In the genomic region with DNA sequence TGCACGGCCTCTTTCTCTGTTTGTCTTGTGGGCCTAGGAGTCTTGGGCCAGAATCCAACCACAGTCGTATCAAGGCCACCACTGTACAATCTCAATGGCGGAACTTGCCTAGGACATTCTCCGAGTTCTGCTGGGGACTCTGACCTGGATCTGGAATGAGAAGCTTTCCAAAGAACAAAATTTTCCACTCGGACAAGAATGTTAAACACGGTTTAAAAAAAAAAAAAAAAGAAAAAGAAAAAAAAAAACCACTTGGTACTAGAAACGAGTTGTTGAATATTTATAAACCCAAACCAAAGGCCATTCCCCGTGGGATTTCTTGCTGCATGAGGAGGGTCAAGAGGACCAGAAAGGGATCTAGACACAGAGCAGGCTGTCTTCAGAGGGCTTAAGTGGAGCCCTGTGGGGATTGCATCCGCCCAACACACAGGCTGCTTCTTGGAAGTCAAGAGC, we compare ENCODE assay signal across 12 mouse cellular contexts. TPM values are rescaled to one million over a fixed set of nuclear protein-coding genes. Genes with fewer than 3 reads are reported as not detected.
A peak's percentile ranks its signal among the peaks of the same experiment; 100 is the strongest.
DNase-seq lines count a peak whose midpoint lies in the region; ATAC-seq lines count a peak whose summit lies in the region.
"Had no signal": no experiment of that assay in that cellular context is flagged by ENCODE, and none has a peak within 500 bp of the region (broad histone marks: within the 10 kb centered on the region; RNA-seq: fewer than 3 reads in every experiment).

No protein-coding gene starts in this region.

- peaks cover 11% of the 10 kb centered on the region for H3K4me1 ChIP-seq in kidney, embryonic 16.5 days (ENCODE audit: insufficient read depth, low read length)
- peaks cover 16% of the 10 kb centered on the region for H3K4me1 ChIP-seq in stomach, embryonic 14.5 days (ENCODE audit: control insufficient read depth, insufficient read depth, low read length)

- no peaks in the 10 kb centered on the region for H3K36me3 ChIP-seq in kidney, embryonic 16.5 days (ENCODE audit: insufficient read depth, low read length)
- no peaks in the 10 kb centered on the region for H3K36me3 ChIP-seq in stomach, embryonic 14.5 days (ENCODE audit: control insufficient read depth, insufficient read depth, low read length)
- H3K36me3 ChIP-seq: heart, embryonic 15.5 days had no signal

- H3K9me3 ChIP-seq in kidney, embryonic 16.5 days (ENCODE audit: low read length), result no peaks in the 10 kb centered on the region
- no peaks in the 10 kb centered on the region for H3K9me3 ChIP-seq in stomach, embryonic 14.5 days (ENCODE audit: control insufficient read depth, low read depth, low read length)
- H3K9me3 ChIP-seq: forebrain, embryonic 13.5 days; heart, embryonic 15.5 days had no signal

- no peak overlapping the region for H3K27ac ChIP-seq in kidney, embryonic 16.5 days (ENCODE audit: low read length)
- peak overlapping the region; percentile 45; the same call in 1 of the 2 replicates for H3K27ac ChIP-seq in stomach, embryonic 14.5 days (ENCODE audit: low read length)
- H3K27ac ChIP-seq: forebrain, embryonic 13.5 days; heart, embryonic 15.5 days had no signal

- peak; percentile 29 to 43 for DNase-seq in heart, adult 9 months (ENCODE audit: low spot score in 2 of 2)
- no peak for DNase-seq in heart, postnatal 4 days
- DNase-seq in ovary, adult 18-20 months (ENCODE audit: low spot score), result peak; percentile 44
- no peak for DNase-seq in ovary, postnatal 14 days (ENCODE audit: low spot score)
- DNase-seq in T-cell, adult 2 months (ENCODE audit: low spot score), result no peak
- DNase-seq: spleen, adult 18-20 months had no signal

- no peaks in the 10 kb centered on the region for H3K27me3 ChIP-seq in kidney, embryonic 16.5 days (ENCODE audit: insufficient read depth, low read length)
- H3K27me3 ChIP-seq in stomach, embryonic 14.5 days (ENCODE audit: control insufficient read depth, insufficient read depth, low read length), result no peaks in the 10 kb centered on the region
- H3K27me3 ChIP-seq: forebrain, embryonic 13.5 days; heart, embryonic 15.5 days had no signal

- WGBS in kidney, embryonic 16.5 days, result 64% methylated on average over 9 of the region's 9 CpGs
- 45% methylated on average over 9 of the region's 9 CpGs for WGBS in stomach, embryonic 14.5 days

- no peak overlapping the region for H3K4me2 ChIP-seq in kidney, embryonic 16.5 days (replicated peaks; ENCODE audit: low read depth, low read length)
- H3K4me2 ChIP-seq in stomach, embryonic 14.5 days (replicated peaks; ENCODE audit: low read depth, low read length), result no peak overlapping the region
- H3K4me2 ChIP-seq: forebrain, embryonic 13.5 days; heart, embryonic 15.5 days had no signal

- H3K4me3 ChIP-seq in kidney, embryonic 16.5 days (ENCODE audit: low read length), result no peak overlapping the region
- H3K4me3 ChIP-seq in stomach, embryonic 14.5 days (ENCODE audit: low read depth, low read length), result no peak overlapping the region
- H3K4me3 ChIP-seq: forebrain, embryonic 13.5 days; heart, embryonic 15.5 days; myocyte had no signal

- H3K9ac ChIP-seq in kidney, embryonic 16.5 days (replicated peaks; ENCODE audit: low read length), result no peak overlapping the region
- no peak overlapping the region for H3K9ac ChIP-seq in stomach, embryonic 14.5 days (replicated peaks; ENCODE audit: low read depth, low read length)
- H3K9ac ChIP-seq: forebrain, embryonic 13.5 days; heart, embryonic 15.5 days had no signal

- peak; percentile 54; the same call in 1 of the 2 replicates for ATAC-seq in kidney, embryonic 16.5 days (ENCODE audit: low FRiP score, low TSS enrichment)
- no peak for ATAC-seq in stomach, embryonic 14.5 days (ENCODE audit: insufficient number of reproducible peaks, insufficient read depth, low FRiP score, low read depth)
- ATAC-seq in CD4-positive, CD25-positive, alpha-beta regulatory T cell, adult 4 months, result no peak
- ATAC-seq: forebrain, embryonic 13.5 days had no signal

RNA-seq across cellular contexts. Expression of a gene that starts 29.9 kb away (rescaled TPM):
- 10 to 100 TPM; 16.0 to 18.5 TPM for total RNA-seq in heart, postnatal 4 days (2021)
- 6.7 and 8.1 TPM in 2 replicates for polyA plus RNA-seq in kidney, embryonic 16.5 days (2015; fragmentation: Nextera tagmentation; extraction: Ambion mirVana)
- 12.5 TPM in 2 replicates for polyA plus RNA-seq in stomach, embryonic 14.5 days (2014; fragmentation: Nextera tagmentation; extraction: Ambion mirVana)
- polyA plus RNA-seq in CD4-positive, CD25-positive, alpha-beta regulatory T cell, adult 4 months (2017; shearing (Covaris generic)), result under 1 TPM in 1 of 2 experiments, not detected in 1; 0.04 TPM

Comparison
In these comparisons a context has a peak if more than half of its experiments do, and no peak if none do; other contexts are left out.
1. DNase-seq: peak in heart, adult 9 months (2 of 2) and ovary, adult 18-20 months (single experiment); none in heart, postnatal 4 days (single experiment), ovary, postnatal 14 days (single experiment) and T-cell, adult 2 months (single experiment).